In genomic region chr6:18589436-18589835, GRCm38 (mm10) we compare ENCODE assay signal across 32 mouse cellular contexts.
"Had no signal": no experiment of that assay in that cellular context is flagged by ENCODE, and none has a peak within 500 bp of the region (broad histone marks: within the 10 kb centered on the region; RNA-seq: fewer than 3 reads in every experiment).

No protein-coding gene starts in this region.

- ATAC-seq: hindbrain, embryonic 16.5 days; hindbrain, postnatal 0 days; inflammation-experienced regulatory T-cells, adult 6 months; intestine, embryonic 15.5 days; intestine, embryonic 16.5 days; intestine, postnatal 0 days had no signal

- H3K4me3 ChIP-seq: heart, embryonic 12.5 days; heart, embryonic 13.5 days; heart, embryonic 15.5 days; hindbrain, embryonic 12.5 days; hindbrain, embryonic 13.5 days; hindbrain, embryonic 15.5 days; intestine, embryonic 15.5 days; kidney, embryonic 15.5 days; layer of hippocampus, adult 2 months; left cerebral cortex, adult 2 months had no signal

- H3K9me3 ChIP-seq: heart, embryonic 12.5 days; heart, embryonic 13.5 days; heart, embryonic 15.5 days; hindbrain, embryonic 12.5 days; hindbrain, embryonic 13.5 days; hindbrain, embryonic 15.5 days; intestine, embryonic 15.5 days; kidney, embryonic 15.5 days had no signal

- H3K36me3 ChIP-seq: heart, embryonic 12.5 days; heart, embryonic 13.5 days; heart, embryonic 15.5 days; hindbrain, embryonic 12.5 days; hindbrain, embryonic 13.5 days; hindbrain, embryonic 15.5 days; intestine, embryonic 15.5 days; kidney, embryonic 15.5 days had no signal

- H3K27me3 ChIP-seq: heart, embryonic 12.5 days; heart, embryonic 13.5 days; heart, embryonic 15.5 days; hindbrain, embryonic 12.5 days; hindbrain, embryonic 13.5 days; hindbrain, embryonic 15.5 days; intestine, embryonic 15.5 days; kidney, embryonic 15.5 days had no signal

- H3K4me1 ChIP-seq: heart, embryonic 12.5 days; heart, embryonic 13.5 days; heart, embryonic 15.5 days; hindbrain, embryonic 12.5 days; hindbrain, embryonic 13.5 days; hindbrain, embryonic 15.5 days; intestine, embryonic 15.5 days; kidney, embryonic 15.5 days had no signal

- DNase-seq: heart, postnatal 10 days; heart, postnatal 14 days; heart, postnatal 36 days; heart, postnatal 4 days; kidney, adult 11 months; kidney, adult 18-20 months; kidney, adult 2 months; kidney, adult 8-10 months; kidney, adult 9 months; kidney, postnatal 10 days; kidney, postnatal 14 days; kidney, postnatal 25 days; kidney, postnatal 4 days; layer of hippocampus, adult 9-11 months; layer of hippocampus, postnatal 36 days had no signal

- H3K27ac ChIP-seq: heart, embryonic 13.5 days; heart, embryonic 15.5 days; hindbrain, embryonic 12.5 days; hindbrain, embryonic 13.5 days; hindbrain, embryonic 14.5 days; hindbrain, embryonic 15.5 days; hindbrain, postnatal 0 days; intestine, embryonic 15.5 days; kidney, embryonic 15.5 days; kidney, postnatal 0 days; left cerebral cortex, adult 2 months had no signal
